Mouse (Mus musculus) heart, embryonic 15.5 days (tissue): ENCODE results near the gene Wrb. TPM values are rescaled to one million over a fixed set of nuclear protein-coding genes. Genes with fewer than 3 reads are reported as not detected.
"Not testable (repeated sequence)": the region's sequence is repeated elsewhere in the genome, so short reads cannot be mapped to it uniquely, and the experiment has no call there.

Experiments
- ATAC-seq: fragments of 200-750 bp; cut with Nextera tagmentation; replicated peaks from 2 replicates; pipeline ENCODE4 v1.8.0; 2017; ENCODE audit warnings: low read depth, moderate TSS enrichment; ENCODE audit not compliant: insufficient number of reproducible peaks, insufficient read depth, low FRiP score
- H3K27ac ChIP-seq: fragments of 300-500 bp; sonication (generic); 2 replicates; pipeline ENCODE4 v1.5.1; 2015; ENCODE audit warnings: mild to moderate bottlenecking, inconsistent platforms
- H3K27me3 ChIP-seq: fragments of 300-500 bp; sonication (generic); 2 replicates; pipeline ENCODE4 v1.6.1; 2015; ENCODE audit warnings: inconsistent platforms
- H3K36me3 ChIP-seq: fragments of 300-500 bp; sonication (generic); 2 replicates; pipeline ENCODE4 v1.6.1; 2015; ENCODE audit warnings: mild to moderate bottlenecking, inconsistent platforms
- H3K4me1 ChIP-seq: fragments of 300-500 bp; sonication (generic); replicated peaks from 2 replicates; pipeline ENCODE4 v1.6.1; 2015; ENCODE audit warnings: inconsistent platforms
- H3K4me2 ChIP-seq: fragments of 300-500 bp; sonication (generic); 2 replicates; pipeline ENCODE4 v1.6.1; 2015; ENCODE audit warnings: inconsistent platforms, mild to moderate bottlenecking, moderate library complexity
- H3K4me3 ChIP-seq: fragments of 300-500 bp; sonication (generic); 2 replicates; pipeline ENCODE4 v1.5.1; 2015; ENCODE audit warnings: mild to moderate bottlenecking, inconsistent platforms
- H3K9ac ChIP-seq: fragments of 300-500 bp; sonication (generic); 2 replicates; pipeline ENCODE4 v1.6.1; 2015; ENCODE audit warnings: mild to moderate bottlenecking, inconsistent platforms
- H3K9me3 ChIP-seq: fragments of 300-500 bp; sonication (generic); replicated peaks from 2 replicates; pipeline ENCODE4 v1.6.1; 2016; ENCODE audit warnings: inconsistent platforms
- WGBS: fragments of 180-500 bp; shearing (Covaris S2); methylation state at CpG from one replicate; pipeline ENCODE4 v1.1.7; 2015; ENCODE audit warnings: mixed read lengths; 5-methylcytosine and 5-hydroxymethylcytosine counted together
- polyA plus RNA-seq: library from polyadenylated mRNA; unstranded; fragments of >200 nt; fragmentation: Nextera tagmentation; extraction: Ambion mirVana; gene quantifications from 2 replicates; pipeline ENCODE4 v1.2.1, GENCODE M21; 2015

Wrb gene
- polyA plus RNA-seq, 1 experiment from 2014 or later = 49.2 TPM

DNA sequence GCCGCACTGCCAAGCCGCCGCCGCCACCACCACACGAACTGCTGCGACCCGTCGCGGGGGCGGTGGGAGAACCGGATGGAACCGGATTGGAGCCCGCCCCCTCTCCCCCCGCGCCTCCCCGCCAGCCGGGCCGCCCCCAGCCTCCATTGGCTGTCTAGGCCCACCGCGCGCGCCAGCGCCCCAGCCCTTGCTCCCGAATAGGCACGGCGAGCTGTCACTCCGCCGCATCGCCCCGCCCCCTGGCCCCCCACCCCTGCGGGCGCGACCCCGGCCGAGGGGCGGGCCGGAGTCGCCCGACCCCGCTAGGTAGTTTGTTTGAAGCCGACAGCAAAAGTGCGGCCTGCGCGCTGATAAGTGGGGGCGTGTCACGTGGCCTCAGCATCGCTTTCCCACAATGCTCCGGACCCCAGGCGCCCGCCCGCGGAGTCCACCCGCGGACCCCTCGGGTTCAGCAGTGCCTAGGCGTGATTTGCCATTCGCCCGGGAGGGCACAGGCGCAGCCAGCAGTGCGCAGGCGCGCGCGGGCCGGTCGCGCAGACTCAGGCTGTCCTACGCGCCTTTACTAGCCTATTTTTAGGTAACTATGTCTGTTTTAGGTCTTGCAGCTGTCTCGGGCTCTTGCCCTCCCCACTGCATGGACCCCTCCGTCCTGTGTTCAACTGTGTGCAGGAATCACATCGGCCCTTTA, 17.4 kb upstream of the Wrb start, which contains the start of gene Hmgn1:
Hmgn1 (minus strand) TSS at position 73 of the 688 bp plus-strand sequence.
- no peaks in the 10 kb centered on the region for H3K27me3 ChIP-seq
- H3K4me2 ChIP-seq = peak within 1 kb of the TSS; percentile 73
- H3K9me3 ChIP-seq = no peaks in the 10 kb centered on the region
- H3K36me3 ChIP-seq = peaks cover 35% of the 10 kb centered on the region
- H3K4me3 ChIP-seq = peak within 1 kb of the TSS; percentile 99
- peak within 1 kb of the TSS; percentile 99 for H3K27ac ChIP-seq
- peaks cover 26% of the 10 kb centered on the region for H3K4me1 ChIP-seq
- peak; percentile 98 for ATAC-seq
- peak within 1 kb of the TSS; percentile 97 for H3K9ac ChIP-seq
- WGBS = under 1% methylated on average over 48 of the region's 72 CpGs

DNA sequence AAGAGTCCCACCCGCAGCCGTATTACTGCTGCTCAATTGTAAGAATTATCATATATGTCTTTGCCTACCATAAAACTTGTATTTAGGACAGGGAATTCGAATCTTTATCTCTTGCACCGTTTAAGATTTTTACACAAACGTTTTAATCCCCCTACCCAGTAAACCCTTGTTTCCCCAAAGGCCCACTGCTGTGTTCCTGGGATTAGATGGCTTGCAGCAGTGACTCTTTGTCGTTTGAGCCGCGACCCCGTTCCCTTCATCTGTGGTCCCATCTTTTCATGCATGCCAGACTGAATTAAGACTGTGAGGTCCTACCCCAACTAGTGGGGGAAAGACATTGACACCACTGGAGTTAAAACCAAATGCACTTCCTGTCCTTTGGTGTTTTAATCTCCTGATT, 16.7 kb upstream of the Wrb start:
- Histone ChIP-seq H3K36me3 (peaks cover 29% of the 10 kb centered on the region), H3K27me3 (no peaks in the 10 kb centered on the region), H3K9ac (peak overlapping the region; percentile 97), H3K4me2 (peak overlapping the region; percentile 73), H3K4me1 (peaks cover 24% of the 10 kb centered on the region), H3K27ac (peak overlapping the region; percentile 99), H3K9me3 (no peaks in the 10 kb centered on the region), H3K4me3 (peak overlapping the region; percentile 99)
- 4% methylated on average over 9 of the region's 9 CpGs for WGBS
- ATAC-seq = no peak

DNA sequence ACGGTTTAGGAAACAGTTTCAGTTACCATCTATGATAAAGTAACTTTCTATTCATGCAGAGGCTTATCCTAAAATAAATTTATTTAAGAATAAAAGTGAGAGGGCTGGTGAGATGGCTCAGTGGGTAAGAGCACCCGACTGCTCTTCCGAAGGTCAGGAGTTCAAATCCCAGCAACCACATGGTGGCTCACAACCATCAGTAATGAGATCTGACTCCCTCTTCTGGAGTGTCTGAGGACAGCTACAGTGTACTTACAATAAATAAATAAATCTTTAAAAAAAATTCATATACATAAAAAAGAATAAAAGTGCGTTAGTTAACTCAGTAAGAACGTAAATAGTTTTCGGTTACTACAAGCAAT, 478 bp upstream of the Wrb start:
- H3K27ac ChIP-seq, H3K9me3 ChIP-seq, H3K27me3 ChIP-seq, H3K36me3 ChIP-seq, H3K9ac ChIP-seq, ATAC-seq: not testable (repeated sequence)
- Histone ChIP-seq H3K4me3 (peak overlapping the region; percentile 93), H3K4me1 (peaks cover 37% of the 10 kb centered on the region), H3K4me2 (peak overlapping the region; percentile 90)
- WGBS = 25% methylated on average over 6 of the region's 6 CpGs

DNA sequence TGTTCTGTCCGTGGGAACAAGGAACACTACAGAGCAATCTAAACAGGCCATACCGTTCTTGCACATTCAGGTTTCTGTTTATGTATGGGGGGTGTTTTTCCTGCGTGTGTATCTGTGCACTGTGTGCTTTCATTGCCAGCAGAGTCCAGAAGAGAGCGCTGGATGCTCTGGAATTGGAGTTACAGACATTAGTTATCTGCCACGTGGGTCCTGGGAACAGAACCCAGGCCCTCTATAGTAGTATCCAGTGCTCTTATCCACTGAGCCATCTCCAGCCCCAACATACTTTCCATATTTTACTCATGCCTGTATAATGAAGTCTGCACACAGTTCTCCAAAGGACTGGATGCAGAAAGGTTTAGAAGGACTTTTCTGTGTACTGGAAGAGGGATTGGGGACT, 607 bp downstream of the Wrb start:
- peak overlapping the region; percentile 73 for H3K27ac ChIP-seq
- H3K9me3 ChIP-seq = no peaks in the 10 kb centered on the region
- ATAC-seq = no peak
- peak overlapping the region; percentile 90 for H3K4me2 ChIP-seq
- 0% methylated on average over 5 of the region's 5 CpGs for WGBS
- no peaks in the 10 kb centered on the region for H3K27me3 ChIP-seq
- no peaks in the 10 kb centered on the region for H3K36me3 ChIP-seq
- peak overlapping the region; percentile 75 for H3K9ac ChIP-seq
- H3K4me1 ChIP-seq = peaks cover 46% of the 10 kb centered on the region
- H3K4me3 ChIP-seq = peak overlapping the region; percentile 93

DNA sequence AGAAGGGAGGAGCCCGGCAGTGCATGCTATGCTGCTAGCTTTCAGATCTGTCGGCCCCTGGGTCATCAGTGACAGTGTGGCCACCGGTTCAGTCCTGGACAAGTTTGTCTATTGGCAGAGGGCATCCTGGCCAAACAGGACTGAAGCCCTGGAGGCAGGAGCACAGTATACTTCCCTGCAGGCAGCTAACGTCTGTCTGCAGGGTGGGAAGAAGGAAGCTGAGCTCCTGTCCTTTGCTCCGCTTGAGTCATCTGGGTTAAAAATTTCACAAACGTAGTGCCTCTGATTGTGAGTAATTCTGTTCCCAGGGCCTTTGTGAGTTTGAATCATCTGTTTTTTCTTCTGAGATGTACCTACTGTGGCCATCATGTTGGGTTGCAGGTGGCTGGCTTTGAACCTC, 3.6 kb downstream of the Wrb start:
- peak overlapping the region; percentile 26; the same call in 1 of the 2 replicates for H3K9ac ChIP-seq
- H3K27me3 ChIP-seq = no peaks in the 10 kb centered on the region
- peak overlapping the region; percentile 75 for H3K27ac ChIP-seq
- no peak overlapping the region; the same call in 1 of the 2 replicates for H3K4me2 ChIP-seq
- 36% methylated on average over 6 of the region's 6 CpGs for WGBS
- peaks cover 5% of the 10 kb centered on the region; the same call in 1 of the 2 replicates for H3K36me3 ChIP-seq
- ATAC-seq = no peak
- H3K4me1 ChIP-seq = peaks cover 56% of the 10 kb centered on the region
- no peak overlapping the region for H3K4me3 ChIP-seq
- H3K9me3 ChIP-seq = no peaks in the 10 kb centered on the region

DNA sequence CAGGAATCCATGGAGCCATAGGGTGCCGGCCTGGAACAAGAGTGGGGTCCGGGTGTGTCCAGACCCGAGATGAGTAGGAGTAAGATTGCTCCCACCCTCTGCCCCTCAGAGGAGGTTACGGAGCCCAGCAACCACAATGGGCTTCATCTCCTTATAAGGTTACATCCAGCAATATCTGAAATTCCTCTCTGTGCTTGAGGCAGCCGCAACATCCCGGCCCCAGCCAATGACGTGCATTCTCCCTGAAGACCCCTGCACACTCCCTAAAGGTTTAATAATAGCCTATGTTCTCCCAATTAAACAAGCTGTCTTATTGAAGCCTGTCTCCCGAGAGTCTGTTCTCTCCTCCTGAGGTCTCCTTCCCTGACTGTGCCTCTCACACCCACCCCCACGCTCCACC, 4.1 kb downstream of the Wrb start:
- H3K27ac ChIP-seq = peak overlapping the region; percentile 75
- H3K9me3 ChIP-seq = no peaks in the 10 kb centered on the region
- H3K4me2 ChIP-seq = peak overlapping the region; percentile 22; the same call in 1 of the 2 replicates
- ATAC-seq = no peak
- peaks cover 5% of the 10 kb centered on the region; the same call in 1 of the 2 replicates for H3K36me3 ChIP-seq
- H3K27me3 ChIP-seq = no peaks in the 10 kb centered on the region
- 38% methylated on average over 9 of the region's 9 CpGs for WGBS
- H3K9ac ChIP-seq = no peak overlapping the region
- peaks cover 56% of the 10 kb centered on the region for H3K4me1 ChIP-seq
- no peak overlapping the region for H3K4me3 ChIP-seq

DNA sequence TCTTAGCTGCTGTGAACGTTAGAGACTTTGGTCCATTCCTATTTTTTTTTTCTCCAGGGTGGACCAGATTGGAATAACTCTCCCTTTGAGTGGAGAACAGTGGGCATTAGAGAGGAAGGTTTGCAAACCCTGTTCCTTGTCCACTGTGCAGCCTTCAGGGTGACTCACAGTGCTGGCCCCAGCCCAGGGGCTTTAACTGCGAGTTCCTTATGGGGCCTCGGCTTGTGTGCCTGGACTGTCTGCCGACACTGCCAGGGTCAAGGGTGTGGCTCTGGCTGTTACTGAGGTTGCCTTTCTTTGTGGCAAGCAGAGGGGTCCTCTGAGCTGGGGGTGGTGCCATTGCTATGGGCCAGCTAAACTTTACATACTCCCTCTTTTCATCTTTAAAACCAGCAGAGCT, 5.8 kb downstream of the Wrb start:
- Histone ChIP-seq H3K4me3 (no peak overlapping the region), H3K4me2 (no peak overlapping the region), H3K27me3 (no peaks in the 10 kb centered on the region), H3K9me3 (no peaks in the 10 kb centered on the region), H3K36me3 (peaks cover 5% of the 10 kb centered on the region; the same call in 1 of the 2 replicates), H3K4me1 (peaks cover 52% of the 10 kb centered on the region), H3K27ac (peak overlapping the region; percentile 43), H3K9ac (0 out of 2 replicates have a peak overlapping the region, but pooled peaks have one; percentile 21)
- ATAC-seq = peak; percentile 47; the same call in 1 of the 2 replicates
- WGBS = 26% methylated on average over 4 of the region's 4 CpGs

DNA sequence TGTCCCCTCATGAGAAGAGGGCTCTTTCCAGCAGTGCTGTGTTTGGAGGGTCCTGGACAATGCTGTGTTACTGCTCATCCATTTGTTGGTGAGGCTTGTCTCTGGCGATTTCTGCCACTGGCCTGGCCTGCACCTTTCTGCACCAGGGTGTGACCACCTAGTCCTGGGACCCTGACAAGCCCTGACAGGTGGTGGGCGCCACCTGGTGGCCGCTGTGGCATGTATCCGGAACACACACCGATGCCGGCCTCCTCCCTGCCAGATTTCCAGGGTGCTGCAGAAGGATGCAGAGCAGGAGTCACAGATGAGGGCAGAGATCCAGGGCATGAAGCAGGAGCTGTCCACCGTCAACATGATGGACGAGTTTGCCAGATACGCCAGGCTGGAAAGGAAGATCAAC, 6.3 kb downstream of the Wrb start:
- Histone ChIP-seq H3K9ac (no peak overlapping the region), H3K4me3 (no peak overlapping the region), H3K4me1 (peaks cover 47% of the 10 kb centered on the region), H3K4me2 (no peak overlapping the region), H3K27me3 (no peaks in the 10 kb centered on the region), H3K27ac (peak overlapping the region; percentile 43), H3K36me3 (peaks cover 5% of the 10 kb centered on the region; the same call in 1 of the 2 replicates), H3K9me3 (no peaks in the 10 kb centered on the region)
- peak; percentile 59 for ATAC-seq
- WGBS = 14% methylated on average over 9 of the region's 9 CpGs

DNA sequence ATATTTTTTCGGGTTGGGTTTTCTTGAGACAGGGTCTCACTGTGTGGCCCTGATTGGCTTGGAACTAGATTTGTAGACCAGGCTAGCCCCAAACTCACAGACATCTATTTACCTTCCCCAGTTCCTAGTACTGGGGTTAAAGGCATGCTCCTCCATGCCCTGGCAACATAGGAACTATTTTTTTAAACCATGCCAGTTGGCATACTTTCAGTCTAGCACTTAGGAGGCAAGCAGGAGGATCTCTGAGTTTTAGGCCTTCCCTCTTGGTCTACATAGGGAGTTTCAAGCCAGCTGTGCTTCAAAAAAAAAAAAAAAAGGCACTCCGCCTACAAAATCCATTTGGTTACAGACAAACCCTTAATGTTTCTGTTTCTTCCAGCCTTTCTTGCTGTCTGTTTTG, 9.3 kb downstream of the Wrb start:
- H3K27ac ChIP-seq = no peak overlapping the region

DNA sequence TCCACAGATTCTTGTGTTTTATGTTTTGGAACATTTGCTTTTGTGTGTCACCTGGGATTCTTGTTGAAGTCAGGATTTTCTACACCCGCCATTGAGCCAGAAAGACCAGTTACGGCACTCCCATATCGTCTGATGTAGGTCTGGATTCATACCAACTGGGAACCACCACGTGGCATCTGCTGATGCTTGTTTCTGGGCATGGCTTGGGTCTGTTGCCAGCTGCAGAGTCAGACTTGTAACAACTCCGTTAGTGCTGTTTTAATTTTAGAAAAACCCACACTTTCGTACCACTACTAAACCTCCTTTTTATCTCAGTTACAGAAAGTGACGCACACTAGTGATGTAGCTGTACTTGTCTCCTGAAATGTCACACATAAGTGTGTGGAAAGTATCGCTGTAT, 10.8 kb downstream of the Wrb start:
- Histone ChIP-seq H3K4me1 (peaks cover 18% of the 10 kb centered on the region), H3K4me3 (no peak overlapping the region), H3K36me3 (peaks cover 5% of the 10 kb centered on the region; the same call in 1 of the 2 replicates), H3K4me2 (no peak overlapping the region), H3K27ac (no peak overlapping the region), H3K9ac (no peak overlapping the region), H3K27me3 (no peaks in the 10 kb centered on the region), H3K9me3 (no peaks in the 10 kb centered on the region)
- ATAC-seq = no peak
- 83% methylated on average over 8 of the region's 8 CpGs for WGBS

More for the DNA sequence above, 9.3 kb downstream of the Wrb start:
- peaks cover 27% of the 10 kb centered on the region for H3K4me1 ChIP-seq
- no peak overlapping the region for H3K4me2 ChIP-seq
- no peaks in the 10 kb centered on the region for H3K27me3 ChIP-seq
- no peaks in the 10 kb centered on the region for H3K9me3 ChIP-seq
- peaks cover 5% of the 10 kb centered on the region; the same call in 1 of the 2 replicates for H3K36me3 ChIP-seq
- H3K9ac ChIP-seq = no peak overlapping the region
- no peak overlapping the region for H3K4me3 ChIP-seq
- WGBS = 87% methylated on average over 2 of the region's 2 CpGs
- ATAC-seq = no peak

DNA sequence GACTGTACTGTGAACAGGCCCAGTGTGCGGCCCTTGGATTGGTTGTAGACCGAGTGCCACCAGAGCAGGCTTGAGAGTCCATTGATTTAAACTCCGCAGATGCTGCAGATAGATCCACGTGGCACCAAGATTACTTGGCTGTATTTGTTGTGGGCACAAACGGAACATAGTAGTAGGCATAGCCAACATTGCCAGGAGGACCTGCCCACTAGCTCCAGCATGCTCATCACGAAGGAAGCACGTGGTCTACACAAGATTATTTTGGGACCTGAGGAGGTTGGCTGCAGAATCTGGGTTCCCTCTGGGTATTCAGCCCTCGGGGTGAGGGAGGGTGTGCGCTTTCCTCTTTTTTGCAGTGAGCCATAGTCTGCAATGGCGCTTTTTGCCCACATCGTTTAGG, 12.0 kb downstream of the Wrb start:
- Histone ChIP-seq H3K9ac (no peak overlapping the region), H3K4me2 (no peak overlapping the region), H3K27me3 (no peaks in the 10 kb centered on the region), H3K27ac (no peak overlapping the region), H3K4me1 (peaks cover 11% of the 10 kb centered on the region), H3K9me3 (no peaks in the 10 kb centered on the region), H3K36me3 (peaks cover 3% of the 10 kb centered on the region; the same call in 1 of the 2 replicates), H3K4me3 (no peak overlapping the region)
- ATAC-seq = no peak
- WGBS = 86% methylated on average over 11 of the region's 11 CpGs
